Mouse (Mus musculus) Muller cell, postnatal 12 days (primary cell): Measurements from ENCODE around the gene Cdk5.

Source experiments
- DNase-seq: peaks from one replicate; pipeline ENCODE4 v3.0.0-alpha.2; 2015; ENCODE audit errors: inconsistent ontology term

The Cdk5 gene

GRCm38 (mm10) chr5:24423129-24424003, at the start of gene Cdk5, which contains the start of gene Slc4a2:
Gene Cdk5 (minus strand): TSS chr5:24423530.
Gene Slc4a2 (plus strand): TSS chr5:24423837.
- DNase-seq, result peak; percentile 99

- DNase-seq, result no peak
These were observed 47.3 kb upstream of the Cdk5 start for GRCm38 (mm10) chr5:24470600-24470999.

- no peak for DNase-seq
These were observed 43.4 kb upstream of the Cdk5 start for GRCm38 (mm10) chr5:24466762-24467161.

DNA sequence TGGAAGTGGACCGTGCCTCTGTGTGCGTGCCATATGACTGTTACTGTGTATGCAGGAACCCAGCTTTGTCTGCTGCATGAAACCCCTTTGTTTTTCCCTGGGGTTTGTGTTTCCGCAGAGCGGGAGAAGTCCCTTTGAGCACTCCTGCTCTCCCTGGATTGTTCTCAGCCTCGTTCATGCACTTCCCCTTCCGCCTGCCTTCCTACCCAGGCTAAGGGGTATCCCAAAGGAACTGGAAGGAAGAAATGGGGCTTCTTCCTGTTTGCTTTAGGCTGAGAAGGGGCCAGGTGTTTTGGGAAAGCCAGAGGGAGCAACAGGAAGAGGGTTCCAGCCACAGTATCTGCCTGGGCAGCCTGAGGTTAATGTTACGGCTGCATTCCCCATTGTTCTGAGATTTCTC, 32.3 kb upstream of the Cdk5 start:
- no peak for DNase-seq

DNA sequence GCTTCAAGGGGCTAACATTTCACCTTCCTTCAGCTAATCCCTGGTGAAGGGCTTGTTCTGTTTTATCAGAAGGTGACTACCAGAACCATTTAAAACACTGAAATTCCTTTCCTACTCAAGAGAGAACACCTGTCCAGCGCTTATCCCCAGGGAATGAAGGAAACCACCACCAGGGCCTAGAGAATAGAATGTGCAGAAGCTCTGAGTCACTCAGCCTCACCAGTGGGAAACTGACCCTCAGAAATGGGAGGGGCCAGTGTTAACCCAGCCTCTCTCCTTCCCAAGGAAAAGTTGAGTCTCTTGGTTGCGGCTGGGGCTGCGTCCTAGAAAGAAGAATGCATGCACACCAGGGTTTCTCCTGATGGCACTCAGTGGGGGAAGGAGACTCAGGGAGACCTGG, 31.7 kb upstream of the Cdk5 start:
- peak; percentile 38 for DNase-seq

GRCm38 (mm10) chr5:24453985-24454303, 30.6 kb upstream of the Cdk5 start:
- DNase-seq, result no peak

DNA sequence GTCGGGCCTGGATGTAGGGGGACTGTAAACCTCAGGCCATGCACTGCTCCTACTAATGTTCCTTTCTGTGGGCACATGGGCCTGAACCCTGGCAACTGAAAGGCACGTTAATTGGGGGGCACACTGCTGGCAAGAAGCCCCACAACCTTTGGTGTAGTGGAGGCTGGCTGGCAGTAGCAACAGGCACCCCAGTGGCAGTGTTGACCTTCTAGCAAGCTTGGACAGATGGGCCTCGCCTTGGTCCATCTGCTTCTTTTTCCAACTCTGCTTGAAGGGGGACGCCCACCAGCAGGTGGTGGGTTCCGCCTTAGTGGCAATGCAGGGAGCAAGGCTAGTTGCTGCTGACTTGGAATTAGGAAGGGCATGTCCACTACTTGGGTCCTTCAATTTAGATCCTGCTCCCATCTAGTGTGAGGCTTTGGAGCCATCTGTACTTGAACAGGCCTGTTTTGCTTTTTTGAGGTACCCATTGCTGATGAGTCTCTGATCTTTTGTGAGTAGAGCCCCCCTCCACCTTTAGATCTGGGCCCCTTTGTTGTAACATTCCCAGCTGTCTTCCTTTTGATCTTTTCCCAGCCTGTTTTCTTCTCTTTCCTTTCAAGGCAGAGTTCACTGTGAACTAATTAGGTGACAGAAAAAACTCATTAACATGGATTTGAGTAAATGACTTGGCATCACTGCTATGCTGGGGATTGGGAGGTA, 30.1 kb upstream of the Cdk5 start:
- DNase-seq, result peak; percentile 47

- DNase-seq, result peak; percentile 47
These were observed 29.4 kb upstream of the Cdk5 start for GRCm38 (mm10) chr5:24452691-24453233.

DNA sequence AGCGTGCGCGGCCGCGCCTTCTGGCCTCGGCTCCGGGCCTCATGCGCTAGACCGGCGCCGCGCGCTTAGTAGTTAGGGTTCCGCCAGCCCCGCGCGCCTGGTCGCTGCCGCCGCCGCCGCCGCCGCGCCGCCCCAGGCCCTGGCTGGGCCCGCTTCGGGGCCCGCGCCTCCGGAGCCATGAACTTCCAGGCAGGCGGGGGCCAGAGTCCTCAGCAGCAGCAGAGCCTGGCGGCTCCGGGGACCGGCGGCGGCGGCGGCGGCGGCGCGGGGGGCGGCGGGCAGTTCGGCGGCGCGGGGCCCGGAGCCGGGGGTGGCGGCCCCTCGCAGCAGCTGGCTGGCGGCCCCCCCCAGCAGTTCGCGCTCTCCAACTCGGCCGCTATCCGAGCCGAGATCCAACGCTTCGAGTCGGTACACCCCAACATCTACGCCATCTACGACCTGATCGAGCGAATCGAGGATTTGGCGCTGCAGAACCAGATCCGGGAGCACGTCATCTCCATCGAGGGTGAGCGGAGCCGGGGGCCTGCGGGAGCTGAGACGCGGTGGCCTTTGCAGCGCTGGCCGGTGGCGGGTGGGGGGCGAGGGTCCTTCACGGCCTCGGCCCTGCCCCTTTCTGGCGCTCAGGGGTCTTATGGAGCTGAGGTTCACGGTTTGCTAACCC, 28.8 kb upstream of the Cdk5 start, which contains the start of gene Agap3:
TSS of gene Agap3 (plus strand) at position 148 of the 661 bp plus-strand sequence.
- peak; percentile 37 for DNase-seq

GRCm38 (mm10) chr5:24451264-24452029, 28.1 kb upstream of the Cdk5 start:
- peak; percentile 94 for DNase-seq

GRCm38 (mm10) chr5:24447624-24448298, 24.4 kb upstream of the Cdk5 start, which contains the start of gene Tmub1:
Gene Tmub1 (minus strand): TSS chr5:24447854.
- DNase-seq, result peak; percentile 79

GRCm38 (mm10) chr5:24446630-24447029, 23.3 kb upstream of the Cdk5 start:
- DNase-seq, result no peak

GRCm38 (mm10) chr5:24445428-24446080, 22.2 kb upstream of the Cdk5 start:
- DNase-seq, result no peak

GRCm38 (mm10) chr5:24444746-24445427, 21.6 kb upstream of the Cdk5 start, which contains the start of gene Fastk:
Gene Fastk (minus strand): TSS chr5:24445287.
- DNase-seq, result peak; percentile 96

GRCm38 (mm10) chr5:24443927-24444326, 20.6 kb upstream of the Cdk5 start:
- DNase-seq, result no peak

GRCm38 (mm10) chr5:24443204-24443603, 19.9 kb upstream of the Cdk5 start:
- DNase-seq, result no peak

GRCm38 (mm10) chr5:24442029-24442428, 18.7 kb upstream of the Cdk5 start:
- DNase-seq, result no peak

DNA sequence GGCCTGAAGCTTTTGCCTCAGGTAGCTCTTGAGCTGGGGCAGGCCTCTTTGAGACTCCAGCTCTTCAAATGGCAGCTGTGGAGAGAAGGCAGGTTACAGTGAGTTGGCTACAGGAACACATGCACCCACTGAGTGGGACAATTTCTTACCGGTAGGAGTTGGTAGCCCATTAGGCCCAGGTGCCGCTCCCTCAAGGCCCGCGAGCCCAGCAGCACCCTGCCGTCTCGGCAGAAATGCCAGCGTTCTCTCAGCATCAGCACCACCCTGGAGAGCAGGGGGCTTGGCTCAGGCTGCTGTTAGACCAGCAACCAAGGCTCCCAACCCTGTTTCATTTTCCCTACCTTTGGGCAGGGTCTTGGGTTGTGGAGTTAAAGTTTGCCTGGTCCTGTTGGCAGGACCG, 17.9 kb upstream of the Cdk5 start:
- no peak for DNase-seq

DNA sequence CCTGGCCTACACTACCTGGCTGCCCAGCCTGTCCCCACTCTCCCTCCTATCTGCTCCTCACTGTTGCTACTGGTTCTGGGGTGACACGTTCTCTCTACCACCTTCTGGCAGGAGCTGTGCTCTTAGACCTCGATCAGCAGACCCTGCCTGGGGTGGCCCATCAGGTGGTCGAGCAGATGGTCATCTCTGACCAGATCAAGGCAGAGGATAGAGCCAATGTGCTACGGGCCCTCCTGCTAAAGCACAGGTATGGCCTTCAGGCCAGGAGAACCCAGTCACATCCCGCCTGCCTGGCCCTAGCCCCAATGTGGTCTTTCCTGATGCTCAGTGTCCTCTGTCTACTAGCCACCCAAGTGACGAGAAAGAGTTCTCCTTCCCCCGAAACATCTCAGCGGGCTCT, 10.7 kb upstream of the Cdk5 start:
- DNase-seq, result no peak
